ENCODE assay signal across 14 mouse cellular contexts in the genomic region with DNA sequence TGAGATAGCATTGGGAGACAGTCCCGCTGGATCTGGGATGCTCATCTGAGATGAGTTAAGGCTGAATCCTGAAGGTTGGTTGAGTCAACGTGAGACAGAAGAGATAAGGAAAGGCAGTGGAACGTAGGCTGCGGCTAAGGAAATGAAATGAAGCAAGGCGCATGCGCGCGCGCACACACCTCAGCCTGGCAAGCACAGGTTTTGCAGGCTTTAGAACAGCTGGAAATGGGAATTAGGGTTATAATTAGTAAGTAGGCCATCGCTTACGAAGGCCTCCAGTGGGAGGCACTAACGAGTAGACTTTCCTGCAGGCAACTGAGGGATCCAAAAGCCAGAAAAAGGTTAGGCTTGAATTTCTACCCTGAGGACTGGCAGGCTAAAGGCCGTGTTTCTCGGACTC. TPM values are rescaled to one million over a fixed set of nuclear protein-coding genes. Genes with fewer than 3 reads are reported as not detected.
DNase-seq lines count a peak whose midpoint lies in the region; ATAC-seq and TF ChIP-seq lines count a peak whose summit lies in the region.
"Had no signal": no experiment of that assay in that cellular context is flagged by ENCODE, and none has a peak within 500 bp of the region (broad histone marks: within the 10 kb centered on the region; RNA-seq: fewer than 3 reads in every experiment).

No protein-coding gene starts in this region.

- no peaks in the 10 kb centered on the region for H3K9me3 ChIP-seq in heart, embryonic 13.5 days
- no peaks in the 10 kb centered on the region for H3K9me3 ChIP-seq in heart, embryonic 10.5 days
- no peaks in the 10 kb centered on the region for H3K9me3 ChIP-seq in forebrain, embryonic 11.5 days (ENCODE audit: control insufficient read depth, low read length)

- no peak overlapping the region for H3K4me3 ChIP-seq in heart, embryonic 13.5 days
- H3K4me3 ChIP-seq in heart, embryonic 10.5 days: no peak overlapping the region
- no peak overlapping the region for H3K4me3 ChIP-seq in forebrain, embryonic 11.5 days (ENCODE audit: low read depth, low read length)

- H3K27ac ChIP-seq in heart, embryonic 13.5 days (replicated peaks): 0 out of 2 replicates have a peak overlapping the region, but pooled peaks have one; percentile 20
- no peak overlapping the region for H3K27ac ChIP-seq in heart, embryonic 10.5 days
- no peak overlapping the region for H3K27ac ChIP-seq in forebrain, embryonic 11.5 days (ENCODE audit: low read depth, low read length)

- peaks cover 41% of the 10 kb centered on the region for H3K36me3 ChIP-seq in heart, embryonic 13.5 days
- H3K36me3 ChIP-seq in heart, embryonic 10.5 days: peaks cover 35% of the 10 kb centered on the region
- H3K36me3 ChIP-seq in forebrain, embryonic 11.5 days (ENCODE audit: control insufficient read depth, insufficient read depth, low read length): peaks cover 2% of the 10 kb centered on the region; the same call in 1 of the 2 replicates

- intact Hi-C loops in left cerebral cortex, postnatal 14 days (cut with DNase I): loop anchor here (10.0 kb wide), 1 partner anchor 263 kb away; a partner anchor contains a TSS
- intact Hi-C loops in left cerebral cortex, postnatal 4 days (cut with DNase I): no loop called here

- no peak for TF ChIP-seq CTCF in brain, embryonic 14.5 days (IDR thresholded peaks at IDR 0.05; ENCODE audit: borderline replicate concordance, extremely low read depth, insufficient read depth, insufficient read length)

- 50% methylated on average over 14 of the region's 14 CpGs for WGBS in heart, embryonic 13.5 days
- 58% methylated on average over 14 of the region's 14 CpGs for WGBS in heart, embryonic 10.5 days
- 67% methylated on average over 14 of the region's 14 CpGs for WGBS in forebrain, embryonic 11.5 days

- ATAC-seq in heart, embryonic 13.5 days (ENCODE audit: extremely low read depth, insufficient number of reproducible peaks, low FRiP score, low TSS enrichment): no peak
- no peak for ATAC-seq in inflammation-experienced regulatory T-cells, adult 6 months
- ATAC-seq in forebrain, embryonic 11.5 days (replicated peaks; ENCODE audit: low FRiP score): no peak

- TF ChIP-seq POLR2A in brain, embryonic 14.5 days (IDR thresholded peaks at IDR 0.05; ENCODE audit: borderline replicate concordance, extremely low read depth, insufficient read depth, insufficient read length, poor library complexity, severe bottlenecking): no peak

- peak overlapping the region; percentile 29 for H3K4me2 ChIP-seq in heart, embryonic 13.5 days
- H3K4me2 ChIP-seq in forebrain, embryonic 11.5 days (ENCODE audit: low read depth, low read length, severe bottlenecking): no peak overlapping the region

- no peak overlapping the region for H3K9ac ChIP-seq in heart, embryonic 13.5 days
- no peak overlapping the region for H3K9ac ChIP-seq in forebrain, embryonic 11.5 days (ENCODE audit: low read length)

- no peak for DNase-seq in heart, embryonic 10.5 days (ENCODE audit: low spot score)
- DNase-seq in left cerebral cortex, postnatal 14 days (ENCODE audit: low spot score in 2 of 2): peak; percentile 26 to 64
- DNase-seq in left cerebral cortex, postnatal 4 days: no peak
- peak; percentile 64 for DNase-seq in ES-CJ7 (ENCODE audit: low read depth, low spot score)
- DNase-seq in brain, embryonic 14.5 days (ENCODE audit: low read depth): peak; percentile 28
- no peak for DNase-seq in forebrain, embryonic 11.5 days (ENCODE audit: low spot score)
- DNase-seq: cerebellum, adult 11 months; gastrocnemius, postnatal 14 days; kidney, adult 18-20 months; lung, postnatal 36 days; thymus, postnatal 14 days had no signal

- H3K27me3 ChIP-seq in heart, embryonic 13.5 days (replicated peaks): no peaks in the 10 kb centered on the region
- H3K27me3 ChIP-seq in heart, embryonic 10.5 days (ENCODE audit: insufficient read depth, poor library complexity, severe bottlenecking): no peaks in the 10 kb centered on the region
- H3K27me3 ChIP-seq in forebrain, embryonic 11.5 days (ENCODE audit: control insufficient read depth, insufficient read depth, low read length): no peaks in the 10 kb centered on the region
- H3K27me3 ChIP-seq: CH12.LX had no signal

- peaks cover 14% of the 10 kb centered on the region for H3K4me1 ChIP-seq in heart, embryonic 13.5 days
- peaks cover 10% of the 10 kb centered on the region for H3K4me1 ChIP-seq in heart, embryonic 10.5 days
- H3K4me1 ChIP-seq in forebrain, embryonic 11.5 days (replicated peaks; ENCODE audit: control insufficient read depth, insufficient read depth, low read length): no peaks in the 10 kb centered on the region

RNA-seq across cellular contexts. Expression of a gene that starts 19.1 kb away (rescaled TPM):
- 248 and 251 TPM in 2 replicates for polyA plus RNA-seq in heart, embryonic 13.5 days (2015; fragmentation: Nextera tagmentation; extraction: Ambion mirVana)
- 295 and 308 TPM in 2 replicates for polyA plus RNA-seq in heart, embryonic 10.5 days (2016; fragmentation: Nextera tagmentation; extraction: Ambion mirVana)
- total RNA-seq in left cerebral cortex, postnatal 14 days (2021): 100 to 1,000 TPM; 330 to 349 TPM
- total RNA-seq in left cerebral cortex, postnatal 4 days (2021): 100 to 1,000 TPM; 238 to 247 TPM
- polyA plus RNA-seq in brain, embryonic 14.5 days (2012; rRNA removed): 214 and 221 TPM in 2 replicates
- 1,000 to 10,000 TPM; 1,026 to 1,183 (median 1,027) TPM for polyA plus RNA-seq in inflammation-experienced regulatory T-cells, adult 6 months (2017; shearing (Covaris generic))
- 229 and 267 TPM in 2 replicates for polyA plus RNA-seq in forebrain, embryonic 11.5 days (2014; fragmentation: Nextera tagmentation; extraction: Ambion mirVana)

RNA-seq across cellular contexts. Expression of a gene that starts 41.5 kb away (rescaled TPM):
- polyA plus RNA-seq in heart, embryonic 13.5 days (2015; fragmentation: Nextera tagmentation; extraction: Ambion mirVana): 12.9 and 13.0 TPM in 2 replicates
- polyA plus RNA-seq in heart, embryonic 10.5 days (2016; fragmentation: Nextera tagmentation; extraction: Ambion mirVana): 14.3 and 17.5 TPM in 2 replicates
- total RNA-seq in left cerebral cortex, postnatal 14 days (2021): 10 to 100 TPM; 11.3 to 13.4 TPM
- total RNA-seq in left cerebral cortex, postnatal 4 days (2021): 10 to 100 TPM; 23.2 to 24.0 TPM
- polyA plus RNA-seq in brain, embryonic 14.5 days (2012; rRNA removed): 27.4 and 30.1 TPM in 2 replicates
- polyA plus RNA-seq in inflammation-experienced regulatory T-cells, adult 6 months (2017; shearing (Covaris generic)): 10 to 100 TPM in 1 of 3 experiments, 1 to 10 TPM in 2; 5.5 to 13.4 (median 9.2) TPM
- 14.3 and 17.0 TPM in 2 replicates for polyA plus RNA-seq in forebrain, embryonic 11.5 days (2014; fragmentation: Nextera tagmentation; extraction: Ambion mirVana)

RNA-seq across cellular contexts. Expression of a gene that starts 45.8 kb away (rescaled TPM):
- polyA plus RNA-seq in heart, embryonic 13.5 days (2015; fragmentation: Nextera tagmentation; extraction: Ambion mirVana): 6.8 and 7.7 TPM in 2 replicates
- 10.7 and 12.8 TPM in 2 replicates for polyA plus RNA-seq in heart, embryonic 10.5 days (2016; fragmentation: Nextera tagmentation; extraction: Ambion mirVana)
- total RNA-seq in left cerebral cortex, postnatal 14 days (2021): 10 to 100 TPM; 27.6 to 35.6 TPM
- 10 to 100 TPM; 39.0 to 39.2 TPM for total RNA-seq in left cerebral cortex, postnatal 4 days (2021)
- 18.6 and 29.0 TPM in 2 replicates for polyA plus RNA-seq in brain, embryonic 14.5 days (2012; rRNA removed)
- 1 to 10 TPM in 1 of 3 experiments, under 1 TPM in 2; 0.10 to 1.9 (median 0.78) TPM for polyA plus RNA-seq in inflammation-experienced regulatory T-cells, adult 6 months (2017; shearing (Covaris generic))
- polyA plus RNA-seq in forebrain, embryonic 11.5 days (2014; fragmentation: Nextera tagmentation; extraction: Ambion mirVana): 12.0 and 12.2 TPM in 2 replicates

Comparison
In these comparisons a context has a peak if more than half of its experiments do, and no peak if none do; other contexts are left out.
1. DNase-seq: peak in left cerebral cortex, postnatal 14 days (2 of 2), ES-CJ7 (single experiment) and brain, embryonic 14.5 days (single experiment); none in heart, embryonic 10.5 days (single experiment), left cerebral cortex, postnatal 4 days (single experiment) and forebrain, embryonic 11.5 days (single experiment).